Comparison of ENCODE assay signal across 8 mouse cellular contexts in the genomic region with DNA sequence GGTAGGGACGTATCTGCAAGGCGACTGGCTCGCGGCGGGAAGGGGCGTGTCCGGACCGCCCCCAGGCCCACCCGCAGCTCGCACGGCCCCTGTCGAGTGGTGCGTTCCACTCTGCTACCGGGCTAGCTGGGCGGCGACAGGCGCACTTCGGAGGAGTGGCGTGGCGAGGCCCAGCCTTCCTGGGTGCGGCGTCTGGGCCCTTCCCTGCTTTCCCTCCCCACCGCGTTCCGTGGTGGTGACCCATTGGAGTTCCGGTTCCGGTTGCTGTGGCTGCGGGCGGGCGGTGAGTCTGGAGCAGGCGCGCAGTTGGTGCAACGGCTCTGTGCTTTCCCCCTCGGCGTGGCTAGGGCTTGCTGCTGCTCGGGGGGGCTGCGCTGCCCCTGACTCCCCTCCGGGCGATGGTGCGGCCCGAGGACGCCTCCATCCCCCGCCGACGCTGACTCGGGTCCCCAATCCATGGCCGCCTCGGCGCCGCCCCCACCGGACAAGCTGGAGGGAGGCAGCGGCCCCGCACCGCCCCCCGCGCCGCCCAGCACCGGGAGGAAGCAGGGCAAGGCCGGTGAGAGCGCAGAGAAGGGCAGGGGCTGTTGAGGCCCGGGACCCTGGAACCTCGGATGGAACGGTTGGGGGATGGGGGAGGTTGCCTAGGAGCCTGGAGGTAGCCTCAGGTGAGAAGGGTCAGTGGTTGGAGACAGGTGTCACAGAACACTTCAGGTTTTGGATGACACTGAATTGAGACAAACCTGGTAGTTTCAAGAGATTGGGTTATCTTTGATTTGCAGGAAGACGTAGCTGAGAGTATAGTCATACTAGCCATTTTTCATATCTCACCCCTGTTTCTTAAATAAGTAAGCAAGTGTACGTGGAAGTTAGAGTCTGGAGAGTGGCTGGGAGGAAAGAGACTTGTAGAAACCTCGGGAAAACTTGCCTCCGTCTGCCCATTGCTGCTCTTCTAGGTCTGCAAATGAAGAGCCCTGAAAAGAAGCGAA. TPM values are rescaled to one million over a fixed set of nuclear protein-coding genes. Genes with fewer than 3 reads are reported as not detected.
DNase-seq lines count a peak whose midpoint lies in the region; ATAC-seq and TF ChIP-seq lines count a peak whose summit lies in the region.

Pygo2 (plus strand) TSS at position 44 of the 989 bp plus-strand sequence.

- H3K9ac ChIP-seq in kidney, embryonic 16.5 days (replicated peaks; ENCODE audit: low read length): peak within 1 kb of the TSS; percentile 95
- peak within 1 kb of the TSS; percentile 94 for H3K9ac ChIP-seq in liver, adult 2 months (ENCODE audit: low read depth, low read length)

- peak within 1 kb of the TSS; percentile 24 for H3ac ChIP-seq in myocyte (ENCODE audit: control insufficient read depth, insufficient read length)

- H3K27me3 ChIP-seq in heart, embryonic 10.5 days (ENCODE audit: insufficient read depth, poor library complexity, severe bottlenecking): no peaks in the 10 kb centered on the region
- no peaks in the 10 kb centered on the region for H3K27me3 ChIP-seq in kidney, embryonic 16.5 days (ENCODE audit: insufficient read depth, low read length)
- no peaks in the 10 kb centered on the region for H3K27me3 ChIP-seq in liver, adult 2 months (ENCODE audit: control insufficient read depth, insufficient read depth, low read length)
- no peaks in the 10 kb centered on the region for H3K27me3 ChIP-seq in myocyte (ENCODE audit: control insufficient read depth, insufficient read depth, insufficient read length)
- H3K27me3 ChIP-seq in splenic B cell, adult 2 months (ENCODE audit: control insufficient read depth, insufficient read depth, low read length, poor library complexity, severe bottlenecking): no peaks in the 10 kb centered on the region

- peak; percentile 98 for ATAC-seq in kidney, embryonic 16.5 days (ENCODE audit: low FRiP score, low TSS enrichment)

- TF ChIP-seq CTCF in bone marrow macrophage, adult 2 months (IDR thresholded peaks at IDR 0.05; ENCODE audit: low read depth, low read length): no peak
- TF ChIP-seq CTCF in embryonic fibroblast, embryonic 13.5 days (IDR thresholded peaks at IDR 0.05; ENCODE audit: borderline replicate concordance, insufficient read depth, low read length): no peak
- no peak for TF ChIP-seq CTCF in liver, adult 2 months (IDR thresholded peaks at IDR 0.05; ENCODE audit: low read depth, low read length)

- DNase-seq in A20 (ENCODE audit: low read depth, low spot score): peak; percentile 97
- DNase-seq in heart, embryonic 10.5 days (ENCODE audit: low spot score): peak; percentile 98
- peak; percentile 88 for DNase-seq in liver, adult 2 months (ENCODE audit: extremely low read depth, low read depth, low spot score)
- peak; percentile 93 for DNase-seq in splenic B cell, adult 2 months (ENCODE audit: low read depth, low spot score)

- H3K4me2 ChIP-seq in kidney, embryonic 16.5 days (replicated peaks; ENCODE audit: low read depth, low read length): peak within 1 kb of the TSS; percentile 67
- peak within 1 kb of the TSS; percentile 95 for H3K4me2 ChIP-seq in myocyte (ENCODE audit: low read depth)

- peaks cover 6% of the 10 kb centered on the region for H3K4me1 ChIP-seq in bone marrow macrophage, adult 2 months (ENCODE audit: control insufficient read depth, insufficient read depth, low read length)
- H3K4me1 ChIP-seq in embryonic fibroblast, embryonic 13.5 days (ENCODE audit: control insufficient read depth, insufficient read depth, low read length): no peaks in the 10 kb centered on the region
- peaks cover 27% of the 10 kb centered on the region for H3K4me1 ChIP-seq in heart, embryonic 10.5 days
- H3K4me1 ChIP-seq in kidney, embryonic 16.5 days (ENCODE audit: insufficient read depth, low read length): peaks cover 11% of the 10 kb centered on the region
- H3K4me1 ChIP-seq in liver, adult 2 months (ENCODE audit: control insufficient read depth, insufficient read depth, low read length): peaks cover 3% of the 10 kb centered on the region; the same call in 1 of the 2 replicates

- WGBS in heart, embryonic 10.5 days: 3% methylated on average over 68 of the region's 68 CpGs
- WGBS in kidney, embryonic 16.5 days: 2% methylated on average over 62 of the region's 68 CpGs
- 2% methylated on average over 66 of the region's 68 CpGs for WGBS in liver, adult 2 months

- peaks cover 63% of the 10 kb centered on the region for H3K36me3 ChIP-seq in heart, embryonic 10.5 days
- H3K36me3 ChIP-seq in kidney, embryonic 16.5 days (ENCODE audit: insufficient read depth, low read length): peaks cover 42% of the 10 kb centered on the region
- H3K36me3 ChIP-seq in liver, adult 2 months (ENCODE audit: control insufficient read depth, insufficient read depth, low read length): peaks cover 15% of the 10 kb centered on the region
- peaks cover 15% of the 10 kb centered on the region for H3K36me3 ChIP-seq in myocyte (ENCODE audit: control insufficient read depth, insufficient read depth)
- peaks cover 5% of the 10 kb centered on the region for H3K36me3 ChIP-seq in splenic B cell, adult 2 months (ENCODE audit: control insufficient read depth, insufficient read depth, low read length, poor library complexity, severe bottlenecking)

- H3K9me3 ChIP-seq in heart, embryonic 10.5 days: no peaks in the 10 kb centered on the region
- H3K9me3 ChIP-seq in kidney, embryonic 16.5 days (ENCODE audit: low read length): no peaks in the 10 kb centered on the region

- peak within 1 kb of the TSS; percentile 69 for H3K27ac ChIP-seq in bone marrow macrophage, adult 2 months (ENCODE audit: insufficient read depth, low read depth, low read length)
- peak within 1 kb of the TSS; percentile 78 for H3K27ac ChIP-seq in embryonic fibroblast, embryonic 13.5 days (ENCODE audit: insufficient read depth, low read length)
- H3K27ac ChIP-seq in heart, embryonic 10.5 days: peak within 1 kb of the TSS; percentile 94
- H3K27ac ChIP-seq in kidney, embryonic 16.5 days (ENCODE audit: low read length): peak within 1 kb of the TSS; percentile 88
- peak within 1 kb of the TSS; percentile 75 for H3K27ac ChIP-seq in liver, adult 2 months (replicated peaks; ENCODE audit: insufficient read depth, low read depth, low read length)

- H3K4me3 ChIP-seq in bone marrow macrophage, adult 2 months (ENCODE audit: insufficient read depth, low read length): peak within 1 kb of the TSS; percentile 84
- peak within 1 kb of the TSS; percentile 99 for H3K4me3 ChIP-seq in embryonic fibroblast, embryonic 13.5 days (ENCODE audit: insufficient read depth, low read length)
- peak within 1 kb of the TSS; percentile 91 for H3K4me3 ChIP-seq in heart, embryonic 10.5 days
- H3K4me3 ChIP-seq in kidney, embryonic 16.5 days (ENCODE audit: low read length): peak within 1 kb of the TSS; percentile 78
- H3K4me3 ChIP-seq in liver, adult 2 months (ENCODE audit: insufficient read depth, low read depth, low read length): peak within 1 kb of the TSS; percentile 89
- peak within 1 kb of the TSS; percentile 76 for H3K4me3 ChIP-seq in myocyte

- peaks cover 8% of the 10 kb centered on the region; the same call in 1 of the 2 replicates for H3K79me2 ChIP-seq in liver, adult 2 months (ENCODE audit: control insufficient read depth, insufficient read depth, low read length)
- peaks cover 31% of the 10 kb centered on the region for H3K79me2 ChIP-seq in myocyte (ENCODE audit: control insufficient read depth, insufficient read depth)

- TF ChIP-seq POLR2A in bone marrow macrophage, adult 2 months (IDR thresholded peaks at IDR 0.05; ENCODE audit: borderline replicate concordance, low read depth, low read length): no peak
- TF ChIP-seq POLR2A in embryonic fibroblast, embryonic 13.5 days (IDR thresholded peaks at IDR 0.05; ENCODE audit: low read depth, low read length): peak; percentile 68
- TF ChIP-seq POLR2A in liver, adult 2 months (IDR thresholded peaks at IDR 0.05; ENCODE audit: extremely low read depth, insufficient read depth, low read length): peak; percentile 66; the same call in 1 of the 2 replicates
- peak; percentile 83 for TF ChIP-seq POLR2A in myocyte (IDR thresholded peaks at IDR 0.05; ENCODE audit: insufficient read length, low read depth)

TF ChIP-seq in myocyte, 11 proteins besides CTCF, POLR2A, EP300 and RAD21:
- TF ChIP-seq SRF (IDR thresholded peaks at IDR 0.05; ENCODE audit: control insufficient read depth, insufficient read length, low read depth) (peak; percentile 63), CEBPB (IDR thresholded peaks at IDR 0.05; ENCODE audit: insufficient read depth, poor library complexity, severe bottlenecking) (no peak), MYOD1 (IDR thresholded peaks at IDR 0.05; ENCODE audit: control insufficient read depth in 1 of 3, insufficient read length in 2 of 3, low read depth in 2 of 3) (peak in 1 of 3 experiments; percentile 1), MYOG (IDR thresholded peaks at IDR 0.05; ENCODE audit: control insufficient read depth in 1 of 3, insufficient read depth in 1 of 3, insufficient read length in 2 of 3, low read depth in 2 of 3) (peak in 1 of 3 experiments; percentile 16), REST (IDR thresholded peaks at IDR 0.05; ENCODE audit: insufficient read depth, insufficient read length) (peak; percentile 13), TCF12 (IDR thresholded peaks at IDR 0.05; ENCODE audit: insufficient read depth, poor library complexity, severe bottlenecking) (no peak), POLR2AphosphoS2 (IDR thresholded peaks at IDR 0.05; ENCODE audit: insufficient read length, low read depth) (peak; percentile 99)

RNA-seq across cellular contexts. Expression of gene Pygo2, which starts in this region (rescaled TPM):
- polyA plus RNA-seq in bone marrow macrophage, adult 2 months (2012; ENCODE audit: insufficient read depth, insufficient read length, missing spikeins): 25.3 and 28.0 TPM in 2 replicates
- 42.4 and 45.2 TPM in 2 replicates for polyA plus RNA-seq in embryonic fibroblast, embryonic 13.5 days (2011; ENCODE audit: insufficient read length, low read depth, missing spikeins)
- 28.2 and 35.9 TPM in 2 replicates for polyA plus RNA-seq in heart, embryonic 10.5 days (2016; fragmentation: Nextera tagmentation; extraction: Ambion mirVana)
- 38.9 and 41.2 TPM in 2 replicates for polyA plus RNA-seq in kidney, embryonic 16.5 days (2015; fragmentation: Nextera tagmentation; extraction: Ambion mirVana)
- total RNA-seq in liver, adult 2 months (2014; rRNA removed): 4.4 and 9.9 TPM in 2 replicates
- polyA plus RNA-seq in liver, adult 2 months (2012; rRNA removed): 26.5 and 29.0 TPM in 2 replicates
- 58.5 TPM for polyA plus RNA-seq in myocyte (2012; fragmentation: generic; extraction: Trizol)

Comparison
In these comparisons a context has a peak if more than half of its experiments do, and no peak if none do; other contexts are left out.
1. Peak in every context shown above with its lines: DNase-seq, ATAC-seq, H3K4me3 ChIP-seq and H3K27ac ChIP-seq.